Mouse (Mus musculus): ENCODE measurements around the gene Itpkb.

The Itpkb gene

GRCm38 (mm10) chr1:180410306-180410705, 80.0 kb downstream of the Itpkb start:
- no peak for DNase-seq (ENCODE audit: extremely low spot score, low spot score)

- DNase-seq (ENCODE audit: extremely low spot score, low spot score) = no peak
Observed at GRCm38 (mm10) chr1:180415064-180415463, 84.8 kb downstream of the Itpkb start.

DNA sequence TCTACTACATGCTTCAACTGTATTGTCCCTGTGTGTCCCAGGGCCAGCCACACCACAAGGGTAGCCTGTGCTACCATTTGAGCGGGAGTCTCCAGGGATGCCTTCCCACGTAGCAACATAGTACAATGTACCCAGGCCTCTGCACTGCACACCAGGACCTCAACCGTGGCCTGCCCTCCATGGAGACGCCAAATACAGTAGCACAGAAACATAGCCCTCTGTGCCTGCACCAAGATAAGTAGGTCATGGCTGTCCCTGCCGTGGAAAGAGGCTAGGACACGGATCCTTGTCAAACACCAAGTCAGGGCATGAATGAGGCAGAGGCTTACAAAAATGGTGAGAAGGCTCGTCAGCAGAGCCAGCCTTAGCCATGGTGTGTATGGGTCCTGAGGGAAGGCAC, 85.6 kb downstream of the Itpkb start:
- no peak for DNase-seq (ENCODE audit: extremely low spot score, low spot score)

DNA sequence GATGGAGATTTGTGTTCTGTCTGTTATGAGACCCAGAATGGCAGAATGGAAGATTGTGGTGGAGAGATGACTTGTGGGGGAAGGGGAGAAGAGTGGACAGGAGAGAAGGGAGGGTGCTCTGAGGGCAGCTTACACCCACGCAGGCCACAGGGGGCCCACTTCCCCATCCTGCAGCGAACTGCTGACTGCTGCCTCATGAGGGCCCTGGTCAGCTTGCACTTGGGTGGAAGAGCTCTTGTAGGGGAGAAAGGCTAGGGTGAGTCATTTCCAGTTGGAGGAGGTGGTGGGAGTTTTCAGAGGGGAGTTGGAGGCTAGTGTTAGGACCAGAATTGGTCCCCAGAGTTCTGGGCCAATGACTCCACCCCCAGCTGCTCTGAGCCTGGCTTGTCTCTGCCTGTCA, 86.8 kb downstream of the Itpkb start:
- no peak for DNase-seq (ENCODE audit: extremely low spot score, low spot score)

GRCm38 (mm10) chr1:180419059-180419458, 88.8 kb downstream of the Itpkb start:
- DNase-seq (ENCODE audit: extremely low spot score, low spot score) = no peak

DNA sequence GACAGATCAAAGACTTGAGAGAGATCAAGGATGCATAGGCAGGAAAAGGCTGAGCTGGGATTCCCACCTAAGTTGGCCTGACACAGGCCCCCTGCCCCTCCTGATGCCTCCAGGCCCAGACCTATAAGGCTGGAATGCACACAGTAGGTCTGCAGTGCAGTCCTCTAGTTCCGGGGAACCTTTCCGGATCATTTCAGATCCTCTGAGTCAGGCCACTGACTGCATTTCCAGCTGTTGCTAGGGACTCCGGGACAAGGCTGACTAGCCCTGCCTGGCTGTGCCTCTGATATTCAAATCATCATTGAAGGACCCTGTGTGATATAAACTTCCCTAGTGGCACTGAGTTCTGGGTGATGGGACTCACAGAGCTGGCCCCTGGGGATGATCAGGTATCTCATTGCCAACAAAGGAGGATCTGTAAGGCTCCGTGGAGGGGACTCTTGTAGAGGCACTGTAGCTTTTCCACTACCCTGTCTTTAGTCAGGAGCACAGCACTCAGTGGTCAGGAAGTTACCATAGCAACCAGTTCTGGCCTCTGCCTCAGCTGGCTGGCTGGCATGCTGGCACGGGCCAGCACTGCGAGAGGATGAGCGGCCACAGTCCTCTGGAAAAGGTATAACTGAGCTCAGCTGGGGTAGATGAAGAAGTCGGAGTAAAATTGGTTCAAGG, 90.3 kb downstream of the Itpkb start:
- no peak for DNase-seq (ENCODE audit: extremely low spot score, low spot score)

DNA sequence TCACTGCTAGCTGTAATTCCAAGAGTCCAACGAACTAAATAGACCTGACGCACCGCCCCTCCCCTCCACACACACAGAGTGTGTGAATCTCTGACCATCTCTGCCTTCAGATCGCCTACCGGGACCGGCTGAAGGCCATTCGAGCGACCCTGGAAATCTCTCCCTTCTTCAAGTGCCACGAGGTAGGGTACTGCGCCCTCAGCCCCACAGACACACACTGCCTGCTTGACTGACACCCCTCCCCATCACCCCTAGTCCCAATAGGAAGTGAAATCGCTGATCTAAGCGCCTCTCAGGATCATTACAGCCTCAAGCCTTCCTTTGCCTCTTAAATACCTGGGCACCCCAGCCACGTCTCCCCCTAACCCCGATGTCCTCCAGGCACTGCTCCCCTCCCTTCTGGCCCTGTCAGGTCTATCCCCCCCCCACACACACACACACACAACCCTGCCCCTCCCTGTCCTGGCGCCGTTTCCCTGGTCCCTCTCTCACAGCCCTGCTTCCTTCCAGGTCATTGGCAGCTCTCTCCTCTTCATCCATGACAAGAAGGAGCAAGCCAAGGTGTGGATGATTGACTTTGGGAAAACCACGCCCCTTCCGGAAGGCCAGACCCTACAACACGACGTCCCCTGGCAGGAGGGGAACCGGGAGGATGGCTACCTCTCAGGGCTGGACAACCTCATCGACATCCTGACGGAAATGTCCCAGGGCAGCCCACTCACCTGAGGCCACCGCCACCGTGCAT, 91.1 kb downstream of the Itpkb start:
- DNase-seq (ENCODE audit: extremely low spot score, low spot score) = no peak

DNA sequence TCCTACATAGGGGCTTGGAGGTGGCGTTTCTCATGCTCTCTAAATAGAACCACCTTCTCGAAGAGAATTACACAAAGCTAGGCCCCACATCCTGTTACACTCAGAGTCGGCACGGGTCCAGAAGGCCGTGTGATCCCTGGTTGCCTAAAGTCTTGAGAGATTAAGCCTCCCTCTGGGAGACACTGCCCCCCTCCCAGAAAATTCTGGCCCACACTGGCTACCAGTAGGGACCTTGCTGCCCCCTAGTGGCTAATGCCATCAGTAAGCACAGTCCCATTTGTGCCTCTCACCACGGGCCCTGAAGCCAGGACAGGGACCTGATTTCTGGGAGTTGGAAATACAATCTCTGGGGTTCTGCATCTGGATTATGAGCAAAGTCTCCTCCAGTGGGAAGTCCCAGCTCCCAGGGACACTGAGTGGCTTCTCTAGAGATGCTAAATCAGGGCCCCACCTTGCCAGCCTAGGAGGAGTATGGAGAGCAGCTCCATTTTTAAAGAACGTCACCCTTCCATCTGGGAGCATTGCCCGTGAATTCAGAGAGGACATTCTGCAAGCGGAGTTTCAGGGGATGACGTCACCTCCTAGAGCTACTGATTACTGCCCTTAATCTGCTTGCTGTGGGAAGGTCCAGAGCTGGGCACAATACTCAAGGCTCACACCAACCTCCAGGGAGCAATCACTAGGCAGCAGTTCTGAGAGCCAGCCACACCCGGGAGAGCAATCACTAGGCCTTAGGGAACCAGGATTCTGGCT, 92.0 kb downstream of the Itpkb start:
- peak; percentile 60 for DNase-seq (ENCODE audit: extremely low spot score, low spot score)

- no peak for DNase-seq (ENCODE audit: extremely low spot score, low spot score)
Observed at GRCm38 (mm10) chr1:180423008-180423639, 92.8 kb downstream of the Itpkb start.

- no peak for DNase-seq (ENCODE audit: extremely low spot score, low spot score)
Observed at GRCm38 (mm10) chr1:180423931-180424330, 93.6 kb downstream of the Itpkb start.

- no peak for DNase-seq (ENCODE audit: extremely low spot score, low spot score)
Observed at GRCm38 (mm10) chr1:180426405-180426804, 96.1 kb downstream of the Itpkb start.

- no peak for DNase-seq (ENCODE audit: extremely low spot score, low spot score)
Observed at GRCm38 (mm10) chr1:180427685-180428084, 97.4 kb downstream of the Itpkb start.

DNA sequence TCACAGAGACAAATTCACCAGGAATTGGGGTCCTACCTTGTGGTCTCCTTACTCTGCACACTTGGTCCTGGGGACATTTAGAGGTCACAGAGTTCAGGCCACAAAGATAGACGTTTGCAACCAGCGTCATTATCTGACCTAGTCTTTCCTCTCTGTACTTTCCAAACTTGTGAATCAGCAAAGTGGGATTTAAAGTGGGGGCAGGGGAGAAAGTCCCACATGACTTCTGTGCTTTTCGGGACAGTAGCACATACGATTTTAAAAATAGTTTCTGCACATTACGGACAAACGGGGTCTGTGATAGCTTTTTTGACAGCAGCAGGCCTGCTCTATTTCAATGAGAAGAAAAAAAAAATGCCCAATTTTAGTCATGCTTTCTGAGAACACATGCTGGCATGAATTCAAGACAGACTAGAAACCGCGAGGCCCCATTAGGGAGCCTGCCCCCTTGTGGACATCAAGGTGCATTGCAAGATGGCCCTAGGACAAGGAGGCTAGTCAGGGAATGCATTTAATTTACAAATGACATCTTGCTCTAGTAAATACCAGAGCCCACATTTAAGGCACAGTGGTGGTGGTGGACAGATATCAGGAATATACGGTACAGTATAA, 97.9 kb downstream of the Itpkb start:
- peak; percentile 69 for DNase-seq (ENCODE audit: extremely low spot score, low spot score)

GRCm38 (mm10) chr1:180428871-180429270, 98.6 kb downstream of the Itpkb start:
- no peak for DNase-seq (ENCODE audit: extremely low spot score, low spot score)

DNA sequence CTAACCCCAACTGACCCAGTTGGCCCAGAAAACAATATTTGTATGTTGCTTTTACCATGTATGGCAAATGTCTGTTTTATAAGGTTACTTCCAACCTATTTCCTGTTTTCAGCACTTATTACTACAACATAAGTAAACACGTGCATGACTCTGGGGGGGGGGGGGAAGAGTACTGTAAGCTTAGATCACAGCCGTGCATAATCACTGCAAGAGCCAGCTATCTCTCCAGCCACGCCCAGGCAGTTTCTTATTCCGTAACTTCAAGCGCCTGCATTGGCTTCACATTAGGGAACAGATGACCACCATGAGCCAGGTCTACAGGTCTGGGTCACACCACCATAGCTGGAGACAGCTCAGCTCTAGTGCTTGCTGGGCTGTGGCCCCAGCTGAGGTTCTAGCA, 99.5 kb downstream of the Itpkb start:
- DNase-seq (ENCODE audit: extremely low spot score, low spot score) = no peak

DNA sequence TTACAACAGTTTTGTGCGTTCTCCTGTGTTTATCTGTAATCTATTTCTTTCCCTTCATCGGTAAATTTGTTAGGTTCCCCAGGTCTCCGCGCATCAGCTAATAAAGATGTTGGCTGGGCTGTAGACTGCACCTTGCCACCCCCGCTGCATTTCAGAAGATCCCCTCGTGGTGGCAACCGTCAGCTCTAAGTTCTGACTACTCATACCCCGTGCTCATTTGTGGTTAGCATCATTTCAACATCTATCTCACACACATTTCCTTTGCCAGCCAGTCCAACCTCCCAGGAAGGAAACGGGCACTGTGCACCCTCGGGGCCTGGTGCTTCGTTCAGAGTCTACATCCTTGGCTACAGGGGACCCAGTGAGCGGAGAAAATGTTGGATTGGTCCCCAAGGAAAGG, 101.5 kb downstream of the Itpkb start:
- DNase-seq (ENCODE audit: extremely low spot score, low spot score) = no peak

DNA sequence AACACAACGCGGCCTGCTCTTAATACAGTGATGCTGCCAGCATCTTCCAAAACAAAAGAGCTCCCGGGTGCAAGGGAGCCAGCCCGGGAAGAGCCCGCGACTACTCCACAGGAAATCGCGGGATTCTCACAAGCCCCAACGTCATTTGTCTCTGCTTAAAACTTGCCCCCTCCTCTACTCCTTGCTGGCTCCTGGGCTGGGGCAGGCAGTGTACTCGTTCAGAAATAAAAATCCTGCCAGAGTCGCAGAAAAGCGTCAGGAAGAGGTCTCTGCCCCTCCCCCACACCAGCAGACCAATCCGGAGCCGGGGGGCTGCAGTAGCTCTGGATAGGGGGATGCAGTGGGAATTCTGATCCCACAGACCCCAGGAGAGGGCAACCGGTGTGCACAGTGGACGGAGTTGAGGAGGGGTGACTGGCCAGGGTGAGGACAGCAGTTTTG, 102.8 kb downstream of the Itpkb start:
- DNase-seq (ENCODE audit: extremely low spot score, low spot score) = peak; percentile 69

DNA sequence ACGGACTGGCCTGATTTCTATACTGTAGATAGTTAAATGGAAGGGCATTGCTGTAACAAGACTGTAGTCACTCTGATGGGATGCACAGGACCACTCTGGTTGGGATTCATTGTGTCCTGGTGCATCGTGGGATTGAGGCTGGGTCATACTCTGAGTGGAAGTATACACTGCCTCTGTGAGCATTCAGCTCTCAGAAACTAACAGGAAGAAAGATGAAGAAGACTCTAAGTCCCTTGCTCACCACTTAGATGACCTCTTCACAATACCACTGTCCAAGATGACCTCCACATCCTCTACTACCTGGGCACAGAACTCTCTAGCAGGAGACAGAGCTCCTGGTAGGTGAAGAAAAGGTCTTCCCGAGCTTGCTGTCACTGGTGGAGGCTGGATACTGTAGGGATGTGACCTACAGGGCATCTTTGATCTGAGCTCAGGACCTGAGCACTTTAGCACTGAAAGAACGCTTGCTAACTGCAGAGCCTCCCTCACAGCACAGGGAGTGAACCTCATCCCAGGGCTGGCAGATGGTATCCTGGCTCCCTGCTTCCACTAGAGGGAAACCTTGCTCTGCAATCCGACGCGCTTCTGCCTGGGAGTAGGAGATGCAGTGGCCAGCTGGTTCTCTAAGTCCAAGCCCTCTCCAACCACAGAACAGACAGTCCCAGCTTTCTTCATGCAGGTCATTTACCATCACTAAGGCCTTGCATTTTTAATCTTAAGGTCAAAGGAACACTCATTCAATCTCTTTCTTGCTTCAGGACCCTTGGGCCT, 103.7 kb downstream of the Itpkb start:
- peak; percentile 72 for DNase-seq (ENCODE audit: extremely low spot score, low spot score)

- DNase-seq (ENCODE audit: extremely low spot score, low spot score) = no peak
Observed at GRCm38 (mm10) chr1:180434925-180435324, 104.6 kb downstream of the Itpkb start.

GRCm38 (mm10) chr1:180439496-180439895, 109.2 kb downstream of the Itpkb start:
- no peak for DNase-seq (ENCODE audit: extremely low spot score, low spot score)

GRCm38 (mm10) chr1:180444411-180444810, 114.1 kb downstream of the Itpkb start:
- no peak for DNase-seq (ENCODE audit: extremely low spot score, low spot score)

All from neural tube, embryonic 10.5 days (tissue).